Mouse (Mus musculus): ENCODE measurements around the gene Psmg3. TPM values are rescaled to one million over a fixed set of nuclear protein-coding genes. Genes with fewer than 3 reads are reported as not detected.

Gene Psmg3
- polyA plus RNA-seq, 1 experiment from 2014 or later = 81.9 TPM

DNA sequence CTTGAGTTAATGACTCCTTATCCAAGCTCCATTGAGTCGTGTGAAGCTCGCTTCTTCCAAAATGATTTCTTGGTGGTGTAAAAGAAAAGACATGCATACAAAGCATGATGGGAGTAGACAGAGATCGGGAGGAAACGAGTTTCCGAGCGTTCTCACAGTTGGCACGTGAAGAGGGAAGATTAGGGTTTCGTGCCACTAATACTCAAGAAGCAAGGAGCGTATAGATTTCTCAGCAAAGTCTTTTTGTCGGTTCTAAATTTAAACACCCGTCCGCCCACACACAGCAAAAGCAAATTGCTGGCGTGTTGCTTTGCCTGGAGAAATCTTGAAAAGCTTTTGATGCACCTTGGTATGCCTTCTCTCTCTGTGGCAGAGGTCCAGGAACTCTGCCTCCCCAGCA lies 2.7 kb upstream of the Psmg3 start:
- WGBS = 82% methylated on average over 13 of the region's 13 CpGs

DNA sequence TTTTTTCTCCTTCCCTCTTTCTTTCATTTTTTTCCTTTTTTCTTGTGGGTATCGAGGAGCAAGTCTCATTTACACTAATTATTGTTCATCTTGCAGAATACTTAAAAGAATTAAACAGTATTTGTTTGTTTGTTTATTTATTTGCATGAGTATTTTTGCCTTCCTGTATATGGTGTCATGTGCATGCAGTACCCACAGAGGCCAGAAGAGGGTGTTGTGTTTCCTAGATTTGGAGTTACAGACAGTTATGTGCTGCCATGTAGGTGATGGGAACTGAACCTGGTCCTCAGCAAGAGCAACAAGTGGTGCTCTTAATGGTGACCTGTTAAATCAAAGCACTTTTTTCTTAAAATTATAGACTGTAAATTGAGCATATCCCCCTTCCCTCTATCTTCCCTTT lies 908 bp upstream of the Psmg3 start:
- peaks cover 17% of the 10 kb centered on the region for H3K4me1 ChIP-seq (replicated peaks)
- H3K27ac ChIP-seq = no peak overlapping the region
- ATAC-seq = no peak
- no peaks in the 10 kb centered on the region for H3K9me3 ChIP-seq
- H3K4me3 ChIP-seq (replicated peaks) = no peak overlapping the region
- no peak overlapping the region for H3K4me2 ChIP-seq (replicated peaks)
- no peak overlapping the region for H3K9ac ChIP-seq (replicated peaks)
- WGBS = 95% methylated on average over 1 of the region's 1 CpGs
- peaks cover 21% of the 10 kb centered on the region for H3K36me3 ChIP-seq
- H3K27me3 ChIP-seq = no peaks in the 10 kb centered on the region

More for the DNA sequence above, 2.7 kb upstream of the Psmg3 start:
- Histone ChIP-seq H3K4me1 (replicated peaks) (peaks cover 17% of the 10 kb centered on the region), H3K27me3 (no peaks in the 10 kb centered on the region), H3K4me2 (replicated peaks) (no peak overlapping the region), H3K9me3 (no peaks in the 10 kb centered on the region), H3K36me3 (peaks cover 3% of the 10 kb centered on the region; the same call in 1 of the 2 replicates), H3K4me3 (replicated peaks) (no peak overlapping the region), H3K27ac (no peak overlapping the region), H3K9ac (replicated peaks) (no peak overlapping the region)
- no peak for ATAC-seq

DNA sequence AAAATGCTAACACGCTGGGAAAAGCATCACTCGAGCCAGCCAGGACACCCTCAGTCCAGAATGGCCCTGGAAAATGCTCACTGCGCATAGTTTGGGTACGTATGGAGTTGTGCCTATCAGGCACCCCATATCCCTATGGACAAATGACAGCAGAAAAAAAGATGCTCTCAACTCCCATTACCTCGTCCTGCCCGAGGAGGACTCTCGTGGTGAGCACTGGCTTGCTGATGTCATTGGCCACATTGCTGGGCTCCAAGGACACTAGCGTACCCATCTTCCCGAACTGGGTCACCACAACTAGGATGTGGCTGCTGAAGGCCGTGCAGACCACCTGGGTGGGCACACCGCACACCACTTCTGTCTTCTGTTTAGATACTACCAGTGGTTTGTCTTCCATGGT lies 738 bp downstream of the Psmg3 start:
- peak overlapping the region; percentile 67 for H3K4me3 ChIP-seq (replicated peaks)
- H3K27ac ChIP-seq = peak overlapping the region; percentile 82; the same call in 1 of the 2 replicates
- peak overlapping the region; percentile 80 for H3K9ac ChIP-seq (replicated peaks)
- WGBS = 41% methylated on average over 11 of the region's 11 CpGs
- no peaks in the 10 kb centered on the region for H3K27me3 ChIP-seq
- H3K4me2 ChIP-seq (replicated peaks) = peak overlapping the region; percentile 98
- H3K36me3 ChIP-seq = peaks cover 37% of the 10 kb centered on the region
- H3K4me1 ChIP-seq (replicated peaks) = peaks cover 17% of the 10 kb centered on the region
- H3K9me3 ChIP-seq = no peaks in the 10 kb centered on the region
- peak; percentile 17; the same call in 1 of the 2 replicates for ATAC-seq

DNA sequence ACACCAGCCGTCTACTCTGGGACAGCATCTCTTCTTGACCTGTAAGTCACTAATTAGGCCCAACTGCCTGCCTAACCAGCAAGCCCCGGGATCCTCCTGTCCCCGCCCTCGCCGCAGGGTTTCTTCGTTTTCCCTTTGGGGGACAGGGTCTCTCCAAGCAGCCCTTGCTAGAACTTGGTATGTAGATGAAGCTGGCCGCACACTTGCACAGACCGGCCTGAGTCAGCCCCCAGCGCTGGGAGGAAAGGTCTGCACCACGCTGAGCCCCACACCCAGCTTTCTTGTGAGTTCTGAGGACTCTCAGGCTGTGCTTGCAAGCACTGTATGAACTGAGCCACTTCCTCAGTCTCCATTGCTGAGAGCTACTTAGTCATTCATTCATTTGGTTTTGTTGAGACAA lies 2.2 kb downstream of the Psmg3 start:
- Histone ChIP-seq H3K4me2 (replicated peaks) (peak overlapping the region; percentile 6; the same call in 1 of the 2 replicates), H3K4me3 (replicated peaks) (no peak overlapping the region), H3K27ac (no peak overlapping the region), H3K27me3 (no peaks in the 10 kb centered on the region), H3K36me3 (peaks cover 43% of the 10 kb centered on the region), H3K9ac (replicated peaks) (no peak overlapping the region), H3K9me3 (no peaks in the 10 kb centered on the region), H3K4me1 (replicated peaks) (peaks cover 17% of the 10 kb centered on the region)
- no peak for ATAC-seq
- WGBS = 93% methylated on average over 10 of the region's 10 CpGs

DNA sequence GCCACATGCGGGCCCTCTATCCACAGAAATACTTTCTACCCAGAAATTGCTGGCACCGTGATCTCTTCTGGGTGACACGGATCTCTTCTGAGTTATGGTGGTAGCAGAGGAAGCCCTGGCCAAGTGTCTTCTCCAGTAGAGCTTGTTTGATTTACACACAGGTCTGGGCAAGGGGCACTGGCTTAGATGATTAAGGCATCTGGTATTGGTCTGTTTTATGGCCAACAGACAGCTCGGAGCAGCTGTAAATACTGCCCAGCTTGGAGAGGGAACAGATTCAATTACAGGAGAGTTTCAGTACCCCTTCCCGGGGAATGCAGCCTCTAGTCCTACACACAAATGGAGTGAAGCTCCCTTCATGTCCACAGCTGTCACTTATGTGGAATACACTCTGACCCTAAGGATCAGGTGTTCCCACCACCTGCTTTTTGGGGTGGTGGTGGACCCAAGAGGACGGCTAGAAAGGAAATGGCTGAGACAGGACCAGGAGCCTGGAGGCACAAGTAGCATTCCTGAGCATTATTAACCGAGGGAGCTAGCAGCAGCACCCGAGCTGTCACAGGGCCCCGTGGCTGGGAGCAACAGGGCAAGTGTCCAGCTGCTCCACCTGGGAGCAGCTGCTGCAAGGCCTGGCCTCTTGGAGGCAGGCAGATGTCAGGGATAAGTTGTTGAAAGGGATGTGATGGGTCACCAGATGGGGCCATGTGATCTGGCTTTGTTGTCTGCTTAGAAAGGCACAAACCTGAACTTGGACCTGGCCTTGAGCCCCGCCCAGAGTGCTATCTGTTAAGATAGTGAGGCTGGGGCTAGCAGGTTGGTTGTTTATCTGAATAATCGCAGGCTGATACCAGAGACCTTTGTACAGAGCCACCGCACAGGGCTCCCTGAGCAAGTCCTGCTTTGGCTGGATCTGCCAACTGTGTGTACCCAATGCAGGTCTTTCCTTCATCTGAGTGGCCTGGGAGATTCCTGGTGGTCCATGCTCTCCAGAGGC lies 4.9 kb downstream of the Psmg3 start:
- H3K4me3 ChIP-seq (replicated peaks) = no peak overlapping the region
- no peak for ATAC-seq
- H3K4me1 ChIP-seq (replicated peaks) = peaks cover 17% of the 10 kb centered on the region
- no peaks in the 10 kb centered on the region for H3K27me3 ChIP-seq
- no peak overlapping the region for H3K4me2 ChIP-seq (replicated peaks)
- no peak overlapping the region for H3K9ac ChIP-seq (replicated peaks)
- 87% methylated on average over 12 of the region's 12 CpGs for WGBS
- no peak overlapping the region for H3K27ac ChIP-seq
- H3K9me3 ChIP-seq = no peaks in the 10 kb centered on the region
- H3K36me3 ChIP-seq = peaks cover 46% of the 10 kb centered on the region

DNA sequence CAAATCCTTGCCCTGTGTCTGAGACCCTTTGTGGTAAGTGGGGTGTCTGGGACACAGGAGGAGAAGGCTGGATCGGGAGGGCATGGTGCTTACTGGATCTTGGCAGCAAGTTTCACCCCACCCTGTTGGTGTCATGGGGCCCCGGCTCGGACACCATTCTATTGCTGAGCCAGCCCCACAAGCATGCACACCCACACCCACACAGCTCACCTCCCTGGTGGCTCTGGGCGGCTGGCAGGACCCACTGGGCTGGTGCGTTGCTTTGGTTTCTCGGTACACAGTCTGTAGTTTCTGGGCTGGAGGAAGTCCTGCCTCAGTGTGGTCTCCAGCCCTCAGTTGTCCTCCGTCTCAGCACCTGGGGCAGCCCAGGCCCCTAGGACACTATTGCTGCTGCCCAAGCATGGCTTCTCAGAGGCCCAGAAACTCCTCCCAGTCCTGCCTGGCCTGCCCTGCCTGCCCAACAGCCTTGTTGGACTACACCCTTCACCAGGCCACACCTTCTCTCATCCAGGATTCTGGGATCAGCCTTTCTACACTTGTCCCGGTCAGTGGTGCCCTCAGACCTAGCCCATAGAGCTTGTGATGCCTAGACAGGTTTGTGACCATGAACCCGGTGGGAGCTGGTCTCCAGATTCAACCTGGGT lies 7.0 kb downstream of the Psmg3 start, which contains the start of gene Tmem184a:
Gene Tmem184a (minus strand): TSS at position 380 of the 644 bp plus-strand sequence.
- no peak within 1 kb of the TSS for H3K4me3 ChIP-seq (replicated peaks)
- 0 out of 2 replicates have a peak, but pooled peaks have one; percentile 8 for ATAC-seq
- WGBS = 87% methylated on average over 9 of the region's 9 CpGs
- H3K27ac ChIP-seq = no peak within 1 kb of the TSS
- peaks cover 12% of the 10 kb centered on the region for H3K27me3 ChIP-seq
- no peaks in the 10 kb centered on the region for H3K9me3 ChIP-seq
- peaks cover 45% of the 10 kb centered on the region for H3K36me3 ChIP-seq
- no peak within 1 kb of the TSS for H3K9ac ChIP-seq (replicated peaks)
- peaks cover 3% of the 10 kb centered on the region; the same call in 1 of the 2 replicates for H3K4me1 ChIP-seq (replicated peaks)
- H3K4me2 ChIP-seq (replicated peaks) = no peak within 1 kb of the TSS

DNA sequence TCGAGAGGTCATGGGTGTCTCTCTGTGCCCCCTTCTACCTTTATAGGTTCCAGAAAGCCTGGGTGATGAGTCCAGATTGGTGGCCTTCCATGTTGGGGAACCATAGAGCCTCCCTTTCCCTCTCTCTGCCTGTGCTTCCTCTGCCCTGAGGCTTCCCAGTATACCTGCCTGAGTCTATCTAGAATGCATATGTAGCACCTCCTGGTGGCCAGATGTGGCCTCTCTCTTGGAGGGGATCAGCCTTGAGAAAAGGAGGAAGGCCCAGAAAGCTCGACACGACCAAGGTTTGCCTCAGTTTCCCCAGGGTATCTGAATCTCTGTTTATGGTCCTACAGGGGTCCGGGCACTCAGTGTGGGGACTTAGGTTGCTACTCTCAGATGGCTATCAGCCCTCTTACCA lies 7.9 kb downstream of the Psmg3 start:
- 43% methylated on average over 4 of the region's 4 CpGs for WGBS
- H3K36me3 ChIP-seq = peaks cover 36% of the 10 kb centered on the region
- no peak overlapping the region for H3K4me3 ChIP-seq (replicated peaks)
- H3K9me3 ChIP-seq = no peaks in the 10 kb centered on the region
- no peak overlapping the region for H3K4me2 ChIP-seq (replicated peaks)
- ATAC-seq = 0 out of 2 replicates have a peak, but pooled peaks have one; percentile 38
- no peak overlapping the region for H3K27ac ChIP-seq
- no peaks in the 10 kb centered on the region for H3K4me1 ChIP-seq (replicated peaks)
- H3K9ac ChIP-seq (replicated peaks) = no peak overlapping the region
- H3K27me3 ChIP-seq = peaks cover 21% of the 10 kb centered on the region

DNA sequence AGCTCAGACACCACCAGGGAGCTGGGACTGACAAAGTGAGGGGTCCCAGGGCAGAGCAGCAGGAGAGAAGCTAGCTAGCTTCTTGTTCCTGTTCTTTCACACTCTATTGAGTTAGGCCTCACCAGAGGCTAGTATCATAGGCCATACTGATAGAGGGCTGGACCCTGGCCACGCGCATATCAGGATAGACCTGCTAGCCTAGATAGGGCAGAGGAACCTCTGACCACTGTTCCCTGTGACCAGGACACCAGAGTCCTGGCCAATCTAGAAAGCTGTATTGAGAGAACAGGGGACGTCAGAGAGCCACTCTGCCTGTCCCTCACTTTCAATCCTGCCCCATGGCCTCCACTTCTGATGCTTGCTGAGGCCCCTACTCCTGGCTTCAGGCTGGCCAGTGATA lies 8.6 kb downstream of the Psmg3 start:
- peaks cover 27% of the 10 kb centered on the region for H3K27me3 ChIP-seq
- no peak overlapping the region for H3K4me3 ChIP-seq (replicated peaks)
- H3K27ac ChIP-seq = no peak overlapping the region
- H3K4me1 ChIP-seq (replicated peaks) = no peaks in the 10 kb centered on the region
- H3K9ac ChIP-seq (replicated peaks) = no peak overlapping the region
- whole genome bisulfite sequencing = 86% methylated on average over 3 of the region's 3 CpGs
- no peak for ATAC-seq
- H3K4me2 ChIP-seq (replicated peaks) = no peak overlapping the region
- no peaks in the 10 kb centered on the region for H3K9me3 ChIP-seq
- H3K36me3 ChIP-seq = peaks cover 29% of the 10 kb centered on the region

DNA sequence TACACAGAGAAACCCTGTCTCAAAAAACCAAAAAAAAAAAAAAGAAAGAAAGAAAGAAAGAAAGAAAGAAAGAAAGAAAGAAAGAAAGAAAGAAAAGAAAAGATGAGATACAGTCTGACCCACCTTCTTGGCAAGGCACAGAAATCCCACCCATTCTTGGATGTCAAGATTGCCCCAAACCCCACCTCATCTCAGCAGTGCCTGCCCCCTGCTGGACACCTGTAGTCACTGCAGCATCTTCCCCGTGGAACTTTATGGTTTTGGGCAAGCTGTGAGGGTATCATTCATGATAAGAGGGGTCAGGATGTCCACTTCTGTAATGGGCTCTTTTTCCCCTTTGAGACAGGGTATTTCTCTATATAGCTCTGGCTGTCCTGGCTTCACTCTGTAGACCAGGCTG lies 9.4 kb downstream of the Psmg3 start:
- WGBS = 8% methylated on average over 1 of the region's 1 CpGs
- Histone ChIP-seq H3K9ac (replicated peaks) (no peak overlapping the region), H3K27ac (no peak overlapping the region), H3K4me3 (replicated peaks) (no peak overlapping the region), H3K9me3 (no peaks in the 10 kb centered on the region), H3K4me1 (replicated peaks) (no peaks in the 10 kb centered on the region), H3K4me2 (replicated peaks) (no peak overlapping the region), H3K27me3 (peaks cover 33% of the 10 kb centered on the region), H3K36me3 (peaks cover 21% of the 10 kb centered on the region)
- ATAC-seq = no peak

DNA sequence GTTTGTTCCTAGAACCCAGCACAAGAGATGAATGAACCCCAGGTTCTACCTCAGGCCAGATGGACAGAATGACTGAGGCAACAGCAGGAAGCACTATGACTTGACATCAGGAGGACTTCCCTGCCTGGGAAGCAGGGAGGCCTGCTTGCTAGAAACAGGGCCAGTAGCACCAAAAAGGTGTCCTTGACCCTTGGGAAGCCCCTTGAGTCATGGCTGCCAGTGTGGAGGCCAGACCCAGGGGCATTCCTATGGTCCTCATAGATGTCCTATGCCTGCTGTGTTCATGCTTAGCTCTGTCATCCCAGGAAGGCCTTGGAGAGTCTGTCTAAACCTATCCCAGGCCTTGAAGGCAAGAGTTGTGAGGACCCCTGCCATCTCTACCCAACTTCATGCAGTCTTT lies 10.2 kb downstream of the Psmg3 start:
- H3K27me3 ChIP-seq = peaks cover 39% of the 10 kb centered on the region
- no peaks in the 10 kb centered on the region for H3K9me3 ChIP-seq
- no peak for ATAC-seq
- H3K9ac ChIP-seq (replicated peaks) = no peak overlapping the region
- H3K36me3 ChIP-seq = peaks cover 13% of the 10 kb centered on the region
- no peaks in the 10 kb centered on the region for H3K4me1 ChIP-seq (replicated peaks)
- no peak overlapping the region for H3K4me3 ChIP-seq (replicated peaks)
- no peak overlapping the region for H3K4me2 ChIP-seq (replicated peaks)
- no peak overlapping the region for H3K27ac ChIP-seq

DNA sequence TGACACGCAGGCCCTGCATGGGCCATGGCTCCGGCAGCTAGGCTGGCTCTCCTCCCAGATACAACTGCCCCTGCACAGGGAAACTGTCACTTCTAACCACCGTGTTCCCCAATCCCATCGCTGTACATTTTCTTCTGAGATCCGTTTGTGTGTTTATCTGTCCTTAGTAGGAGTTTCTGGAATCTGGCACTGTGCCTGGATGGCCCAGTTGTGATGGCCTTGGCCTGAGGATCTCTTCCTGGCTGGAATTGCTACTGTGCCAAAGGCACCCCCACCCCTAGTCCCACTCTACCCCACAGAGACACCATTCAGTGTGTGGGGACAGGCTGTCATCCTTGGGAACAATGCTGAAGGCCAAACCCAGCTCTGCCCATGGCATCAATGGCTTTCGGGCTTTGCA lies 10.7 kb downstream of the Psmg3 start:
- Histone ChIP-seq H3K27ac (no peak overlapping the region), H3K4me3 (replicated peaks) (no peak overlapping the region), H3K4me1 (replicated peaks) (no peaks in the 10 kb centered on the region), H3K27me3 (peaks cover 41% of the 10 kb centered on the region), H3K9ac (replicated peaks) (no peak overlapping the region), H3K9me3 (no peaks in the 10 kb centered on the region), H3K4me2 (replicated peaks) (no peak overlapping the region), H3K36me3 (peaks cover 8% of the 10 kb centered on the region; the same call in 1 of the 2 replicates)
- ATAC-seq = no peak
- 79% methylated on average over 6 of the region's 6 CpGs for WGBS

DNA sequence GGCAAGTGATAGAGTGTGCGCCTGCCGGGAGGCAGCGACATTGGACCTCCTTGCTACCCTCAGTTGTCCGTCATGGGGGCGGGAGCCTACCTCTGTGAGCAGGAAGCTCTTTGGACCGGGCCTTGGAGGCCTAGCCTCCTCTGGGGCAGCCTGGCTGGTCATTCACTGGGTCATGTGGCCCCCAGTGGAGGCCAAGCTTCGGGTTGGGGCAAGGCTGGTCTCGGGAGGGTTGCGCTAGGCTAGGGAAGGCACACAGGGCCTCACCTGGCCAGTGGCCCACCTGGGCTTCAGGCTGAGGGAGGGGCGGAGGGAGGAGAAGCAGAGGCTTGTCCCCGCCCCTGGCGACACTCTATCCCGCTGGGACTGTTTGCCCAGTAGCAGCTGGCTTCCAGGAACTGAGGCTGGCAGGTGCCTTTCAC lies 12.7 kb downstream of the Psmg3 start:
- Histone ChIP-seq H3K4me1 (replicated peaks) (no peaks in the 10 kb centered on the region), H3K27me3 (peaks cover 41% of the 10 kb centered on the region), H3K4me2 (replicated peaks) (no peak overlapping the region), H3K27ac (no peak overlapping the region), H3K9me3 (no peaks in the 10 kb centered on the region), H3K36me3 (no peaks in the 10 kb centered on the region), H3K4me3 (replicated peaks) (no peak overlapping the region), H3K9ac (replicated peaks) (no peak overlapping the region)
- ATAC-seq = no peak
- WGBS = 13% methylated on average over 13 of the region's 13 CpGs
